11 mouse cellular contexts compared by ENCODE assay signal in the genomic region with DNA sequence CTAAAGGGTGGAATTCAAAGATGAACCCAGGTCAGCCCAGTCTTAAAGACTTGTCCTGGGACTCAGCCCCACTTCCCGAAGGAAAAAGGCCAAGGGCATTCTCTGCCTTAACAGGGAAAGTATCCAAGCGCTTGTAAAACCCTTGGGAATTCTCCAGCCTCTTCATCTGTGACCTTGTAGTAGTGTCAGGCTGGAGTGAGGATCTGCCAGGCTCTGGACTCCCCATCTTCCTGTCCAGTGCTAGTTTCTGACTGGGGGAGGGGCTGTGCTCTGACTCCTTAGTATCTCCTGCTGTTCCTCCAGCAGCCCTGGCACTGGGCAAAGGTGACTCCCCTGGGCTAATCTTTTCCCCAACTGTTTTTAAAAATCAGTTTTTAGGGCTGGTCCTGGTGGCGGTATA. TPM values are rescaled to one million over a fixed set of nuclear protein-coding genes. Genes with fewer than 3 reads are reported as not detected.
DNase-seq lines count a peak whose midpoint lies in the region; ATAC-seq lines count a peak whose summit lies in the region.
"Had no signal": no experiment of that assay in that cellular context is flagged by ENCODE, and none has a peak within 500 bp of the region (broad histone marks: within the 10 kb centered on the region; RNA-seq: fewer than 3 reads in every experiment).

No protein-coding gene starts in this region.

- no peak overlapping the region for H3K4me2 ChIP-seq in liver, embryonic 11.5 days

- no peak overlapping the region for H3K4me3 ChIP-seq in heart, embryonic 10.5 days
- H3K4me3 ChIP-seq in brown adipose tissue, adult 24 weeks (ENCODE audit: insufficient read depth, low read depth, low read length) = no peak overlapping the region
- no peak overlapping the region for H3K4me3 ChIP-seq in liver, embryonic 11.5 days (ENCODE audit: low read depth, low read length)

- no peaks in the 10 kb centered on the region for H3K9me3 ChIP-seq in heart, embryonic 10.5 days
- no peaks in the 10 kb centered on the region for H3K9me3 ChIP-seq in liver, embryonic 11.5 days (ENCODE audit: control insufficient read depth, low read length)

- H3K36me3 ChIP-seq in heart, embryonic 10.5 days = peaks cover 44% of the 10 kb centered on the region
- H3K36me3 ChIP-seq in liver, embryonic 11.5 days (ENCODE audit: control insufficient read depth, insufficient read depth, low read length) = peaks cover 24% of the 10 kb centered on the region

- no peak for ATAC-seq in liver, embryonic 11.5 days (replicated peaks; ENCODE audit: low FRiP score)

- H3K4me1 ChIP-seq in heart, embryonic 10.5 days = peaks cover 60% of the 10 kb centered on the region
- H3K4me1 ChIP-seq in brown adipose tissue, adult 24 weeks (ENCODE audit: control insufficient read depth, insufficient read depth, insufficient read length, low read length) = peaks cover 14% of the 10 kb centered on the region
- peaks cover 28% of the 10 kb centered on the region for H3K4me1 ChIP-seq in liver, embryonic 11.5 days (replicated peaks; ENCODE audit: control insufficient read depth, insufficient read depth, low read length)

- DNase-seq in heart, embryonic 10.5 days (ENCODE audit: low spot score) = no peak
- DNase-seq in heart, adult 8-10 months (ENCODE audit: low spot score) = no peak
- DNase-seq in heart, postnatal 4 days = peak; percentile 26
- DNase-seq in kidney, postnatal 4 days = peak; percentile 41 to 48
- DNase-seq in liver, embryonic 11.5 days (ENCODE audit: low spot score) = no peak
- DNase-seq in embryo, embryonic 9.5 days (ENCODE audit: extremely low spot score) = no peak
- DNase-seq in cerebellum, postnatal 4 days (ENCODE audit: low spot score in 2 of 2) = no peak
- DNase-seq: cerebellum, postnatal 10 days; thymus, adult 2 months had no signal

- no peaks in the 10 kb centered on the region for H3K27me3 ChIP-seq in heart, embryonic 10.5 days (ENCODE audit: insufficient read depth, poor library complexity, severe bottlenecking)
- H3K27me3 ChIP-seq in liver, embryonic 11.5 days (replicated peaks; ENCODE audit: control insufficient read depth, insufficient read depth, low read length) = no peaks in the 10 kb centered on the region

- 43% methylated on average over 3 of the region's 3 CpGs for WGBS in heart, embryonic 10.5 days
- WGBS in liver, embryonic 11.5 days = 78% methylated on average over 3 of the region's 3 CpGs

- H3K9ac ChIP-seq in liver, embryonic 11.5 days (ENCODE audit: low read depth, low read length) = no peak overlapping the region
- H3K9ac ChIP-seq: liver, embryonic 14.5 days had no signal

- peak overlapping the region; percentile 91 for H3K27ac ChIP-seq in heart, embryonic 10.5 days
- H3K27ac ChIP-seq in brown adipose tissue, adult 24 weeks (replicated peaks; ENCODE audit: low read depth, low read length) = peak overlapping the region; percentile 55; the same call in 1 of the 2 replicates
- no peak overlapping the region for H3K27ac ChIP-seq in liver, embryonic 11.5 days (ENCODE audit: low read depth, low read length)
- H3K27ac ChIP-seq: liver, embryonic 14.5 days had no signal

RNA-seq across cellular contexts. Expression of a gene that starts 12.1 kb away (rescaled TPM):
- 13.1 and 14.5 TPM in 2 replicates for polyA plus RNA-seq in heart, embryonic 10.5 days (2016; fragmentation: Nextera tagmentation; extraction: Ambion mirVana)
- 10 to 100 TPM; 41.2 to 42.2 (median 41.5) TPM for total RNA-seq in heart, adult 8-10 months (2022)
- polyA plus RNA-seq in brown adipose tissue, adult 24 weeks (2012; ENCODE audit: insufficient read depth, insufficient read length, missing spikeins) = 20.2 and 21.8 TPM in 2 replicates
- 100 to 1,000 TPM in 1 of 2 experiments, 10 to 100 TPM in 1; 92.8 to 101 TPM for total RNA-seq in heart, postnatal 4 days (2021)
- polyA plus RNA-seq in liver, embryonic 11.5 days (2014; fragmentation: Nextera tagmentation; extraction: Ambion mirVana) = 4.1 and 5.7 TPM in 2 replicates

RNA-seq across cellular contexts. Expression of a gene that starts 21.6 kb away (rescaled TPM):
- polyA plus RNA-seq in heart, embryonic 10.5 days (2016; fragmentation: Nextera tagmentation; extraction: Ambion mirVana) = 201 and 226 TPM in 2 replicates
- 10 to 100 TPM; 70.2 to 76.0 (median 74.9) TPM for total RNA-seq in heart, adult 8-10 months (2022)
- 177 and 198 TPM in 2 replicates for polyA plus RNA-seq in brown adipose tissue, adult 24 weeks (2012; ENCODE audit: insufficient read depth, insufficient read length, missing spikeins)
- total RNA-seq in heart, postnatal 4 days (2021) = 100 to 1,000 TPM; 103 to 109 TPM
- 257 and 291 TPM in 2 replicates for polyA plus RNA-seq in liver, embryonic 11.5 days (2014; fragmentation: Nextera tagmentation; extraction: Ambion mirVana)

RNA-seq across cellular contexts. Expression of a gene that starts 33.9 kb away (rescaled TPM):
- 34.8 and 48.7 TPM in 2 replicates for polyA plus RNA-seq in heart, embryonic 10.5 days (2016; fragmentation: Nextera tagmentation; extraction: Ambion mirVana)
- total RNA-seq in heart, adult 8-10 months (2022) = 1 to 10 TPM; 6.3 to 8.0 (median 7.6) TPM
- polyA plus RNA-seq in brown adipose tissue, adult 24 weeks (2012; ENCODE audit: insufficient read depth, insufficient read length, missing spikeins) = 5.7 and 8.7 TPM in 2 replicates
- 10 to 100 TPM; 11.8 to 12.7 TPM for total RNA-seq in heart, postnatal 4 days (2021)
- polyA plus RNA-seq in liver, embryonic 11.5 days (2014; fragmentation: Nextera tagmentation; extraction: Ambion mirVana) = 57.2 and 61.5 TPM in 2 replicates

RNA-seq across cellular contexts. Expression of a gene that starts 44.3 kb away (rescaled TPM):
- 289 and 326 TPM in 2 replicates for polyA plus RNA-seq in heart, embryonic 10.5 days (2016; fragmentation: Nextera tagmentation; extraction: Ambion mirVana)
- 100 to 1,000 TPM; 124 to 149 (median 135) TPM for total RNA-seq in heart, adult 8-10 months (2022)
- 173 and 185 TPM in 2 replicates for polyA plus RNA-seq in brown adipose tissue, adult 24 weeks (2012; ENCODE audit: insufficient read depth, insufficient read length, missing spikeins)
- total RNA-seq in heart, postnatal 4 days (2021) = 100 to 1,000 TPM; 126 to 139 TPM
- polyA plus RNA-seq in liver, embryonic 11.5 days (2014; fragmentation: Nextera tagmentation; extraction: Ambion mirVana) = 432 and 463 TPM in 2 replicates

RNA-seq across cellular contexts. Expression of a gene that starts 44.5 kb away (rescaled TPM):
- polyA plus RNA-seq in heart, embryonic 10.5 days (2016; fragmentation: Nextera tagmentation; extraction: Ambion mirVana) = 6.0 and 8.1 TPM in 2 replicates
- total RNA-seq in heart, adult 8-10 months (2022) = 1 to 10 TPM; 1.6 to 2.7 (median 2.4) TPM
- 2.1 TPM in 1 of 2 replicates, not detected in the other for polyA plus RNA-seq in brown adipose tissue, adult 24 weeks (2012; ENCODE audit: insufficient read depth, insufficient read length, missing spikeins)
- 1 to 10 TPM; 1.2 to 2.1 TPM for total RNA-seq in heart, postnatal 4 days (2021)
- 1.8 and 2.2 TPM in 2 replicates for polyA plus RNA-seq in liver, embryonic 11.5 days (2014; fragmentation: Nextera tagmentation; extraction: Ambion mirVana)

Comparison
In these comparisons a context has a peak if more than half of its experiments do, and no peak if none do; other contexts are left out.
1. DNase-seq: peak in heart, postnatal 4 days (single experiment) and kidney, postnatal 4 days (2 of 2); none in heart, embryonic 10.5 days (single experiment), heart, adult 8-10 months (single experiment), liver, embryonic 11.5 days (single experiment), embryo, embryonic 9.5 days (single experiment) and cerebellum, postnatal 4 days (0 of 2).